Mouse (Mus musculus): ENCODE results near the gene Prss57.

DNA sequence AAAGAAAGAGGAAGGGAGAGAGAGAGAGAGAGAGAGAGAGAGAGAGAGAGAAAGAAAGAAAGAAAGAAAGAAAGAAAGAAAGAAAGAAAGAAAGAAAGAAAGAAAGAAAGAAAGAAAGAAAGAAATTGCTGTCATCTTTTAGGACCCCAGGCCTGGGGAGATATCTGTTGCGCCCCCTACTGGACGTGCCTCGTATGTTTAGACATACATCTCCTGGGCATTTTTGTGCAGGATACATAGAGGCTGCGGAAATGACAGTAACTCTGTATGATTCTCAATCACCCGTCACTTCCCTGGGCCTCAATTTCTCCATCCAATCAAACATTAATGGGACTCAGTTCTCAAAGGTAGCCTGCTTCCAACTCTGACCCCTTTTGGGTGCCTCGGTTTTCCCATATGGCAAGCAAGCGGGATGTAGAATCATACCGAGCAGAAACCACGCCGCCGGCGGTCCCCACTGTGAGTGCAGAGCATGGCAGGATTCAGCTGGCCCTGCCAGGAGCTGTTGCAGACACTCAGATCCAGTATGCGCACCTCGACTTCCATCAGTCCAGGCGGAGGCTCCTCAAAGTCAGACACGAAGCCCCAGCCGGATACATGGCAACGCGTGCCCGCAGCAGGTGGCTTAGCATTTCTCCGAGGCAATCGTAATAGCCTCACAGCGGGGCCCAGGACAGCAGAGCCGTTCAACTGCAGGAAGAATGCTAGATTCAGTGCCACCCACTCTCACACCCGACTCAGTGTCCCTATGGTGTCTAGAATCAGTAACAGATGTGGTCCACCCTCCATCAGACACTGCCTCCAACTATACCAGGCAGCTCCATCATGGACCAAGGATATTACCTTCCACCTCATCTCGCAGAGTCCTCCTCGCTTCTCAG, 6.6 kb downstream of the Prss57 start:
- TF ChIP-seq CTCF (IDR thresholded peaks at IDR 0.05; ENCODE audit: borderline replicate concordance, control insufficient read depth, extremely low read depth, insufficient read depth, low read length, poor library complexity) (no peak), POLR2A (IDR thresholded peaks at IDR 0.05; ENCODE audit: control insufficient read depth, extremely low read depth, insufficient read depth, low read length, poor library complexity) (no peak)

Data from thymus, adult 2 months (tissue).